Mouse (Mus musculus): Measurements from ENCODE around the gene Pfn1. TPM values are rescaled to one million over a fixed set of nuclear protein-coding genes. Genes with fewer than 3 reads are reported as not detected.
A peak's percentile ranks its signal among the peaks of the same experiment; 100 is the strongest.

Gene Pfn1
- polyA plus RNA-seq, 1 experiment from 2014 or later, result 672 TPM

DNA sequence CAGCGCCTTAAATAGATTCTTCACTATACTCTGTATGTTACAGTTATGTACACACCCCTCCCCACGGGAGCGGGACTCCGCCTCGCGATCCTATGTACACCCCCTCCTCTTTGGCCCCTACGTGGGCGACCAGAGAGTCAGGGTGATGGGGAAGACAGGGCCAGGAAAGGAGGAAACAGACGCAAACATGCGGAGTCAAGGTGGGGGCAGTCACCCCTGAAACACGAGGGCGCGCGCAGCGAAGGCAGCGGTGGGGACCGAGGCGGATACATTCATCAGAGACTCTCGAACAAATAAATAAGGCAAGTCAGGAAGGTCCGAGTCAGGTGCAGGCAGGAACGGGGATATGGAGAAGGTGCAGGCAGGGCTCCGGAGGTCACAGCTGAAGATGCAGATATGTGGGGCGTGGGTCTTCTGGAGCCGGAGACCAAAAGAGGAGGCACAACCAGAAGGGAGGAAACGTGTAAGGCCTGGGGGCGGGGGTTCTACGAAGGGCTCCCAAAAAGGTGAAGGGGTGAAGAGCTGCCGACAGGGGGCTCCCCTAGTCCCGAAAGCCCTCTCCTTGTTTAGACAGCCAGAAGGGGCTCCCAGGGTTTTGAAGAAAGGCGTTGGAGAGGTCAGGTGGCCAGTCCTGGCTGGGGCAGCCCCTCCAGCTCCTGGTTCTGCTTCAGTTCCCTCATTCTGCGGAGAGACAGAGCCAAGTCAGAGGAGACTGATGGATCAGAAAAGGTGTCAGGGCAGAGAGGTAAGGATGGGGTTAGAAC, 15.3 kb upstream of the Pfn1 start:
- Histone ChIP-seq H3K4me1 (ENCODE audit: control insufficient read depth, insufficient read depth, low read length) (peaks cover 19% of the 10 kb centered on the region), H3K9me3 (ENCODE audit: control insufficient read depth, low read length) (no peaks in the 10 kb centered on the region), H3K4me2 (ENCODE audit: low read length) (peak overlapping the region; percentile 79), H3K9ac (replicated peaks; ENCODE audit: low read length) (peak overlapping the region; percentile 72), H3K36me3 (ENCODE audit: control insufficient read depth, insufficient read depth, low read length) (peaks cover 33% of the 10 kb centered on the region), H3K27me3 (ENCODE audit: control insufficient read depth, insufficient read depth, low read length) (no peaks in the 10 kb centered on the region), H3K4me3 (replicated peaks; ENCODE audit: low read depth, low read length) (peak overlapping the region; percentile 65), H3K27ac (replicated peaks; ENCODE audit: low read depth, low read length) (peak overlapping the region; percentile 96)
- WGBS, result under 1% methylated on average over 31 of the region's 31 CpGs
- DNase-seq (peak; percentile 82), ATAC-seq (ENCODE audit: low FRiP score, low TSS enrichment) (peak; percentile 32)

DNA sequence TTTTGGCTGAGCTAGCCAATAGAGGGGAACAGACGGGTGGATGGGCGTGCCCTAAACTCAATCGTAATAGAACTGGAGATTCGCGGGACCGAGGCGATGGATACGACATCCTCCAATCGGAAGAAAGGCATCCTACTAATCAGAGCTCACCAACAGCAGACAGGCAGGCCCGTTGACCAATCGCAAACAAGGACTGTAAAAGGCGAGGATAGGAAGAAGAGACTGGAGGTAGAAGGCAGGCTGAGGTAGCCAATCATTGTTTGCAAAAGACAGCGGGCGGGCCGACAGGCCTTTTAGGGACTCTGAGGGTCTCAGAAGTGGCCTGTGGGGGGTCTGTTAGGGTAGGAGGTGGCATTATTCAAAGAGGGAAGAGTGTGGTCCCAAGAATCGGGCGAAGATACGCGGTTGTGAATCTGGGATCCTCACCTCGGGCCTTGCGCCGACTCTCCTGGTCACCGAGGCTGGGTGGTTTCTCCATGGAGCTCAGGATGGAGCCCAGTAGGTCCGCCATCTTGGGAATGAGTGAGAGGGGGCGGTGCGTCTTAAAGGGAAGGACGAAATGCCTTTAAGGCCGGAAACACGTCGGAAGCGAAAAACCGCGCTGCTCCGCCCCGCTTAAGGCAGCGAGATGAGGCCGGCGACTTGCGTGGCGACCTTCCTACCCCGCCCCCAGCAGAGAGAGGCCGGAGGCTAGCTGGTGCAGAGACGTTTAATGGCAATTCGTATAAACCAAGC, 14.5 kb upstream of the Pfn1 start, which contains the start of gene Spag7:
Spag7 (minus strand) TSS at position 646 of the 735 bp plus-strand sequence.
- DNase-seq (peak; percentile 97), ATAC-seq (ENCODE audit: low FRiP score, low TSS enrichment) (peak; percentile 96)
- under 1% methylated on average over 44 of the region's 44 CpGs for WGBS
- H3K9ac ChIP-seq (replicated peaks; ENCODE audit: low read length), result peak within 1 kb of the TSS; percentile 72
- peak within 1 kb of the TSS; percentile 65 for H3K4me3 ChIP-seq (replicated peaks; ENCODE audit: low read depth, low read length)
- H3K4me1 ChIP-seq (ENCODE audit: control insufficient read depth, insufficient read depth, low read length), result peaks cover 19% of the 10 kb centered on the region
- H3K9me3 ChIP-seq (ENCODE audit: control insufficient read depth, low read length), result no peaks in the 10 kb centered on the region
- peak within 1 kb of the TSS; percentile 96 for H3K27ac ChIP-seq (replicated peaks; ENCODE audit: low read depth, low read length)
- no peaks in the 10 kb centered on the region for H3K27me3 ChIP-seq (ENCODE audit: control insufficient read depth, insufficient read depth, low read length)
- H3K4me2 ChIP-seq (ENCODE audit: low read length), result peak within 1 kb of the TSS; percentile 79
- H3K36me3 ChIP-seq (ENCODE audit: control insufficient read depth, insufficient read depth, low read length), result peaks cover 37% of the 10 kb centered on the region

DNA sequence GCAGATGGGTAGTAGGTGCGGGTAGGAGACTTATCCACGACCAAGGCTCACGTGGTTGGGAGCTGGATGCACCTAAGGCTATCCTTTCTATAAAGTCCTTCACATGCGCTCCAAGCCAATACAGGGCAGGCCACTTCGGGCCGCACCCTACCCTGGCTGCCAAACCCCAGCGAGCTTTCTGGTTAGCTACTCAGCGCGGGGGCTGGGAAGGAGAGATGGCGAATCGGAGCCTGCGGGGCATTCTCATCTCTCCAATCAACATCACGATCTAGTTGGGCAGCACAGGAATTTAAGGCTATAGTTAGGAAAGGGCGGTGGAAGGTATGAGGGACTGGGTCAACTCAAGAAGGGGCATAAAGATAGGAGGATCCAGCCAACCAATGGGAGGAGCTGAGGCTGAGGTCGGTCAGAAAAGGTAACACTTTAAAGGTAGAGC, 13.9 kb upstream of the Pfn1 start:
- no peaks in the 10 kb centered on the region for H3K9me3 ChIP-seq (ENCODE audit: control insufficient read depth, low read length)
- peak overlapping the region; percentile 65 for H3K4me3 ChIP-seq (replicated peaks; ENCODE audit: low read depth, low read length)
- WGBS, result 1% methylated on average over 15 of the region's 15 CpGs
- H3K27me3 ChIP-seq (ENCODE audit: control insufficient read depth, insufficient read depth, low read length), result no peaks in the 10 kb centered on the region
- DNase-seq (no peak), ATAC-seq (ENCODE audit: low FRiP score, low TSS enrichment) (no peak)
- H3K27ac ChIP-seq (replicated peaks; ENCODE audit: low read depth, low read length), result peak overlapping the region; percentile 78
- peak overlapping the region; percentile 79 for H3K4me2 ChIP-seq (ENCODE audit: low read length)
- peaks cover 19% of the 10 kb centered on the region for H3K4me1 ChIP-seq (ENCODE audit: control insufficient read depth, insufficient read depth, low read length)
- peaks cover 39% of the 10 kb centered on the region for H3K36me3 ChIP-seq (ENCODE audit: control insufficient read depth, insufficient read depth, low read length)
- H3K9ac ChIP-seq (replicated peaks; ENCODE audit: low read length), result peak overlapping the region; percentile 49

GRCm38 (mm10) chr11:70667271-70668150, 13.1 kb upstream of the Pfn1 start:
- Histone ChIP-seq H3K36me3 (ENCODE audit: control insufficient read depth, insufficient read depth, low read length) (peaks cover 44% of the 10 kb centered on the region), H3K4me2 (ENCODE audit: low read length) (peak overlapping the region; percentile 79), H3K9ac (replicated peaks; ENCODE audit: low read length) (peak overlapping the region; percentile 49; the same call in 1 of the 2 replicates), H3K27ac (replicated peaks; ENCODE audit: low read depth, low read length) (no peak overlapping the region), H3K27me3 (ENCODE audit: control insufficient read depth, insufficient read depth, low read length) (no peaks in the 10 kb centered on the region), H3K9me3 (ENCODE audit: control insufficient read depth, low read length) (no peaks in the 10 kb centered on the region), H3K4me1 (ENCODE audit: control insufficient read depth, insufficient read depth, low read length) (peaks cover 19% of the 10 kb centered on the region), H3K4me3 (replicated peaks; ENCODE audit: low read depth, low read length) (peak overlapping the region; percentile 65)
- ATAC-seq (ENCODE audit: low FRiP score, low TSS enrichment) (no peak), DNase-seq (no peak)
- 83% methylated on average over 14 of the region's 14 CpGs for WGBS

DNA sequence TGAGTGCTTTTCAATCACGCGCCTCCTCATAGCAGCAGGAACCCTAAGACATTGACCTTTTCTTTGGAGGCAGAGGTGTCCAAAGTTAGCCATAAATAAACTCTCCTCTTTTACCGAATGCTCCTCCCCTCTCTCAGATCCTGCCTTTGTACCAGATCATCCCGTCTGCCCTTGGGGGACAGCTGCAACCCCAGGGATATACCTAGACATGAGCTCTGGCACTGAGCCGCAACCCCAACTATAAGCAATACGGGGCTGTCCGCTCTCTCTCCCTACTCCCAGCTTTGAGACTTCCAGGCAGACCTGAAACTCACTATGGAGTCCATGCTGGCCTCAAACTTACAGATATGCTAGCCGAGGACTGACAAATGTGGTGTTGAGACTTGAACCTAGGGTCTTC, 12.2 kb upstream of the Pfn1 start:
- Histone ChIP-seq H3K9me3 (ENCODE audit: control insufficient read depth, low read length) (no peaks in the 10 kb centered on the region), H3K4me3 (replicated peaks; ENCODE audit: low read depth, low read length) (no peak overlapping the region), H3K4me2 (ENCODE audit: low read length) (no peak overlapping the region), H3K4me1 (ENCODE audit: control insufficient read depth, insufficient read depth, low read length) (peaks cover 19% of the 10 kb centered on the region), H3K9ac (replicated peaks; ENCODE audit: low read length) (no peak overlapping the region), H3K27ac (replicated peaks; ENCODE audit: low read depth, low read length) (no peak overlapping the region), H3K36me3 (ENCODE audit: control insufficient read depth, insufficient read depth, low read length) (peaks cover 45% of the 10 kb centered on the region), H3K27me3 (ENCODE audit: control insufficient read depth, insufficient read depth, low read length) (no peaks in the 10 kb centered on the region)
- ATAC-seq (ENCODE audit: low FRiP score, low TSS enrichment) (no peak), DNase-seq (no peak)
- 95% methylated on average over 8 of the region's 8 CpGs for WGBS

GRCm38 (mm10) chr11:70664741-70665140, 10.3 kb upstream of the Pfn1 start:
- 95% methylated on average over 9 of the region's 9 CpGs for WGBS
- peaks cover 6% of the 10 kb centered on the region for H3K4me1 ChIP-seq (ENCODE audit: control insufficient read depth, insufficient read depth, low read length)
- no peak for ATAC-seq (ENCODE audit: low FRiP score, low TSS enrichment)

DNA sequence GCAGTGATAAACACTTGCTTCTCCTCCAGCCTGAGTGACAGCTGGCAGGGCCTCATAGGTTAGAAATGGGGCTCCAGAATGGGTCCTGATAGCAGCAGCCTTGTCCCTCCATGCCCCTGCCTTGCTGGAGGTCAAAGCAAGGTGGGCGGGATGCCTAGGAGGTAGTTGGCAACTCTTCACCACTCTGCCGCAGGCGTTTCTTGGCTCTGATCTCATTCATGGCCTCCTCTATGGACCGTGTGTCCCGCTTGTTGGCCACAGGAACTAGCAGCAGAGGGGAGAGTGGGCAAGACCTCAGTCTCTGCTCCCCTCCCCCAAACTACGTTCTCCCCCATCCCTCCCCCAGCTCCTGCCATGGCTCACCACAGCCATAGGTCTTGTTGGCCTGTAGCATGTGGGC, 9.5 kb upstream of the Pfn1 start:
- Histone ChIP-seq H3K36me3 (ENCODE audit: control insufficient read depth, insufficient read depth, low read length) (peaks cover 48% of the 10 kb centered on the region), H3K4me2 (ENCODE audit: low read length) (no peak overlapping the region), H3K27me3 (ENCODE audit: control insufficient read depth, insufficient read depth, low read length) (no peaks in the 10 kb centered on the region), H3K4me3 (replicated peaks; ENCODE audit: low read depth, low read length) (no peak overlapping the region), H3K27ac (replicated peaks; ENCODE audit: low read depth, low read length) (no peak overlapping the region), H3K9me3 (ENCODE audit: control insufficient read depth, low read length) (no peaks in the 10 kb centered on the region), H3K9ac (replicated peaks; ENCODE audit: low read length) (no peak overlapping the region), H3K4me1 (ENCODE audit: control insufficient read depth, insufficient read depth, low read length) (peaks cover 6% of the 10 kb centered on the region)
- 95% methylated on average over 6 of the region's 6 CpGs for WGBS
- ATAC-seq (ENCODE audit: low FRiP score, low TSS enrichment) (no peak), DNase-seq (no peak)

More at GRCm38 (mm10) chr11:70664741-70665140, 10.3 kb upstream of the Pfn1 start:
- no peaks in the 10 kb centered on the region for H3K27me3 ChIP-seq (ENCODE audit: control insufficient read depth, insufficient read depth, low read length)
- no peaks in the 10 kb centered on the region for H3K9me3 ChIP-seq (ENCODE audit: control insufficient read depth, low read length)
- H3K9ac ChIP-seq (replicated peaks; ENCODE audit: low read length), result no peak overlapping the region
- no peak overlapping the region for H3K4me3 ChIP-seq (replicated peaks; ENCODE audit: low read depth, low read length)
- peaks cover 48% of the 10 kb centered on the region for H3K36me3 ChIP-seq (ENCODE audit: control insufficient read depth, insufficient read depth, low read length)
- H3K27ac ChIP-seq (replicated peaks; ENCODE audit: low read depth, low read length), result no peak overlapping the region
- H3K4me2 ChIP-seq (ENCODE audit: low read length), result no peak overlapping the region
- no peak for DNase-seq

DNA sequence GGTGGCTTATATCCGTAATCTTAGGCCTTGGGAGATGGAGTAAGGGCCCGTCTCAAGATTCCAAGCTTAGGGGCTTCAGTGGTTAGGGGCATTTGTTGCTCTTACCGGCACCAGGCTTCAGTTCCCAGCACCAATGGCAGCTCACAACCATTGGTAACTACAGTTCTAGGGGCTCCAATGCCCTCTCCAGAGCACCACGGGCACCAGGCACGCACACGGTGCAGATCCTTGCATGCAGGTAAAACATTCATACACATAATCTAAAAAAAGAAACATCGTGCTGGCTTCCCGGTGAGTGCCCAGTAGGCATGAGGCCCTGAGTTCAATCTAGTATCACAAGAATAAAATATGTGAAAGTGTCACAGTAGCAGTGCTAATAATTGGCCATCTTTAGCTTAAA, 8.7 kb upstream of the Pfn1 start:
- no peak overlapping the region for H3K9ac ChIP-seq (replicated peaks; ENCODE audit: low read length)
- H3K4me3 ChIP-seq (replicated peaks; ENCODE audit: low read depth, low read length), result no peak overlapping the region
- H3K27me3 ChIP-seq (ENCODE audit: control insufficient read depth, insufficient read depth, low read length), result no peaks in the 10 kb centered on the region
- WGBS, result 89% methylated on average over 8 of the region's 8 CpGs
- H3K4me2 ChIP-seq (ENCODE audit: low read length), result no peak overlapping the region
- no peak for DNase-seq
- ATAC-seq (ENCODE audit: low FRiP score, low TSS enrichment), result no peak
- no peaks in the 10 kb centered on the region for H3K9me3 ChIP-seq (ENCODE audit: control insufficient read depth, low read length)
- H3K36me3 ChIP-seq (ENCODE audit: control insufficient read depth, insufficient read depth, low read length), result peaks cover 48% of the 10 kb centered on the region
- H3K27ac ChIP-seq (replicated peaks; ENCODE audit: low read depth, low read length), result no peak overlapping the region
- peaks cover 5% of the 10 kb centered on the region for H3K4me1 ChIP-seq (ENCODE audit: control insufficient read depth, insufficient read depth, low read length)

All from midbrain, embryonic 14.5 days (tissue).